Mouse (Mus musculus): ENCODE measurements around the gene Tagln2.

Gene Tagln2

DNA sequence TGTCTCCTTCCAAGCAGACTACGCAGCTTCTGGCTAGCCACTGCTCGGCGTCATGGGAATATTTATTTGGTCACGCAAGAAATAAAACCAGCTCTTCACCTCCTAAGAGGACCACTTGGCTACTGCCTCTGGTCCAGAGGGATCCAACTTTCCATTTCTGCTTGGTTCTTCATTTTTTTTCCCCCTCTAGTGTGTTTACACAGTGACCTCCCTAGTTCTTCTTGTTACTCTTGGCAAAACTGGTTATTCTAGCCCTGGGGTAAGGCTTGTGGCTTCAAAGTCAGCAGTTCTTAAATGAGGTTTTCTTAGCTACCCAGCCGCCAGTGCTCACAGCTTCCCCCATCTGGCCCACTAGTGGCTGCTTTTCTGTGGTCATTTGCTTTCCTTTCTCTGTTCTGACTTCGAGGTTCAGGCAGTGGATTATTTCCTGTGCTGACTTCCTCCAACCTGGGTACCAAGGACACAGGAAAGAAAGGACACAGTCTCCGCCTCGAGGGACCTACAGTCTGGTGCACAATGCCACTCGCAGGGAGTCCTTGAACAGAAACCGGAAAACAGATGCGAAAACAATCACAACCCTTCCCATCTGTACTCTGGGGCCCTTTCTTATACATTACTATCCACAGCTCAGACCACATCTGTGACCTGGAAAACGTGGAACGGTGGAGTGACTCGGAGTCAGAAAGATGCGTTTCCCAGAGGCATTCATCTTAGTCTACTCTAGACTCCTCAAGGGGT lies 25.3 kb downstream of the Tagln2 start:
- peak; percentile 52 for DNase-seq (ENCODE audit: low read depth, low spot score)

DNA sequence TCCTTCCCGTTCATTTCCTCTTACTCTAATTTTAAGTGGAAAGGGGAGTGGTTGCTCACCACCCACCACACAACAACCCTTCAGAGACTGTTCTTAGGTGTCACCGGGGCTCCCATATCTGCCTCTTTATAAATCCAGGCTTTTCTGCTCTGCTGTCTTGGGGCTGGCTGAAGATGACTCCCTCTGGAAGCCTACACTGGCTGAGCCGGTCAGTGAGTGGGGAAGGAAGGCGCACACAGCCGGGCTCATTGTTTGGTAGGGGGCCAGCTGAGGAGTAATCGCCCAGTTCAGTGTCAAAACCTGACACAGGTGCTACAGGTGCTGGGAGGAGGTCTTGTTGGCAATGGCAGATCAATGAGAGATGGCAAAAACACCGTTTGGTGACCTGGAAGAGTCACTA lies 26.1 kb downstream of the Tagln2 start:
- no peak for DNase-seq (ENCODE audit: low read depth, low spot score)

DNA sequence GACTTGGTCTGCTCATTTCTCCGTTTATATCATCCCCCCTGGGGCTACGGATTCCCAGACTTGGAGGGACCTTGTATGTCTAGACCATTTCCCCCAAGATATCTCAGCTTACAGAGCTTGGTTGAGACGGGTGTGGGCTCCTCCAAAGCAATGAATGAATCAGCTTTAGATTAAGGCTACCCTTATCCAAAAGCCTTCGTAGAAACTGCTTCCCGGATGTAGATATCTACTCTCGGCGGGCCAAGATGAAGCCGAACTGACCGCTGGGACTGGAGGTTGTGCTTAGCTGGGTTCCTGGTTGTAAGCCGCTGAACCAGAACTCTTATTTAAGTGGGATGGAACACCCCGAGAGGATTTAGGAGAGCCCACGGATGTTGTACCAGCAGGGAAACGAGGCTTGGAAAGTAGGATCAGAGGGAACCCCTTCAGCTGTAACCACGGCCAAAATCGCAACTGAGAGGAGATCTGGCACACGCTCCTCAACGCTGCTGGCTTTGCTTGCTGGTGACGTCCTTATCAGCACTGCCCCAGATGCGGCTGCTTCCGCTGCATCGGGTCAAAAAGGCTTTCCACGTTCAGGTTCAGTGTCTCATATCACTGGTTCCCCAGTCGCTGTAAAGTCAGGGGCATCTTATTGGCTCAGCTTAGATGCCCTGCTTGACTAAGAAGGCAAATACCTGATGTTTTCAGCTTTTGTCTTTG lies 26.7 kb downstream of the Tagln2 start:
- no peak for DNase-seq (ENCODE audit: low read depth, low spot score)

DNA sequence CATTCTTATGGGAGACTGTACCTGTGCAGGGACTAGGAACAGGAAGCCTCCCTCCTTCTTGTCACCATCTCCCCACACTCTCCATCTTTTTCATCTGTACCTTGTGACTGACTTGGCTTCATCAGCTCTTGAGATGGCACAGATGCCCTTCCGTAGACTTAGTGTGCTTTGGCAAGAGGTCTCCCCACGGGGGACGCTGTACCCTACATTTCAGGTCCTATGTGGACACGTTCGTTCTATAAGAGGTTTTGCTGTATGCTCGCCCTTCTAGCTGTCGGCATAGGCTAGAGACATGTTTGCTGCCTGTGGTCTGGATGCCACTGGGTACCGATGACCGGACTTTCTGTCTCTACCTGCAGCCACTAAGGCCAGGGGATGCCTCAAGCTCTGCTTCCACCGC lies 27.6 kb downstream of the Tagln2 start:
- no peak for DNase-seq (ENCODE audit: low read depth, low spot score)

DNA sequence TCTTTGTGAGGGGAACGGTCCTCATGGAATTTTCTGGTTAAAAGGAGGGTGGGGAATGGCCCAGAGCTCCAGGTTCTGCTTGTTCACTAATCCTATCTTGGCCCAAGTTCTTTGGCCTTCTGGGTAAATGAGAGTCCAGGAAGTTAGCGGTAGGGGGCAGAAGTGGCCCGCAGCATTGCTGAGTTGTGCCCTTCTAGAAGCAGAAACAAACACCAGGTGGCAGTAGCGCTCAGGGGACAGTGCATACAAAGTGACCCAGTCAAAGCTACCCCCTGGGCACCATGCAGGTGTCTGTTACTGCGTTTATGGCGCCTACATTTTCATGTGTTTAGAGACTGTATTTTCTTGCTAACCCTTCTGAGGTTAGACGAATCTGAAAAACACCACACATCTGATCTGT lies 28.9 kb downstream of the Tagln2 start:
- peak; percentile 92 for DNase-seq (ENCODE audit: low read depth, low spot score)

DNA sequence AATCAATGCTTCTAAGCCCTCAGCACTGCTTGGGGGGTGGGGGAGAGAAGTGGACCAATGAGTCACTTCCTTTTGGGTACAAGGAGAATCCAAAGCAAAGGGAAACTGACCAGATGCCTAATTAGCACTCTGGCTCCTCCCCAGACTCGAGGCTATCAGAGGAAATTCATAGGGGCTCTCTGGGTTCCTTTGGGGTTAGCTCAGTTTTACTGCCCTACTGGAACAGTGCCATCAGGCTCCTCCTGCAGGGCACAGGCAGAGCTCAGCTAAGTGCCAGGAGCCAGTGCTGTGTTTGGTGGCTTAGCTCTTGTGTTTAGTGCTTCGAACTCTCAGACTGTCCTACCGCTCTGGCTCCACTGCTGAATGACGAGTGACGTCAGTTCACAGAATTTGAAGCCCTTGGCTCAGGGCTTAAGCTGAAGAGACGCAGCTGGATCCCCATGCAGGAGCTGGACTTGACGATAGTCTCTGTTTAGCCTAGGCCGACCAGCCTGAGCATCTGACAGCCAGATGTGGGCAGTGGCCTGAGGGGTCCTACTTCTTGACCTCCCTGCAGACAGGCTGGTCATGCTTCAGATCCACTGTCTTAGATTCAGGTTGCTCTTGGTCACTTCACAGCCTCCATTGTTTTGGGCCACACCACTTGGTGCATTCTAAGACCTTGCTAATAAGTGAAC lies 30.8 kb downstream of the Tagln2 start:
- no peak for DNase-seq (ENCODE audit: low read depth, low spot score)

DNA sequence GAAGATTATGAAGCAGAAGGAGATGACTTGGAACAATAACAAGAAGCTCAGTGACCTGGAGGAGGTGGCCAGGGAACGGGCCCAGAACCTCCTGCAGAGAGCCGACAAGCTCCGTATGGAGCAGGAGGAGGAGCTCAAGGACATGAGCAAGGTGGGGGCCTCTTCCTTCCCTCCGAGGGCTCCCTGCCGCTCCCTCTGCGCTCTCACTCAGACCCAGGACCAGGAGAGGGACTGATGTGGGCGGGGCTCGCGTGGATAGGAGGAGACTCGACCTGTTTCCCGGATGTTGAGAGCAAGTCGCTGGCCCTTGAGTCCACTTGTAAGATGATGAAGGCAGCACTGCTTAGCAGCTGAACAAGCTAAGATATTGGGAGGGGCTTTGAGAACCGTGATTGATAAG lies 32.7 kb downstream of the Tagln2 start:
- peak; percentile 73 for DNase-seq (ENCODE audit: low read depth, low spot score)

DNA sequence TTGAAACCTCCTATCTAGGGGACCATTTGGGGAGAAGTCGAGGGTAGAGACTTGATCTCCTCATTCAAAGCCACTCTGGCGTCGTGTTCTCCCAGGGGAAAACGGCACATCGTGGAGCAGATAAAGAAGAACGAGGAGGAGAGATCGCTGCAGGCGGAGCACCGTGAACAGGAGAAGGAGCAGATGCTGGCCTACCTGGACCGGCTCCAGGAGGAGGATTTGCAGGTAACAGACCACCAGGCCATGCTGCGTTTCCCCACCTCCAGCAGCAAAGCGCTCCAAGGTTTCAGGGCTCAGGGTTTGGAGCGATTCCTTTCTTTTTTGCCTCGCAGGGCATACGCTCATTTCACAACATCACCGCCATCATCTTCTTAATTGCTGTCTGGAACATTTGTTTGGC lies 35.3 kb downstream of the Tagln2 start:
- DNase-seq (ENCODE audit: low read depth, low spot score) = no peak

DNA sequence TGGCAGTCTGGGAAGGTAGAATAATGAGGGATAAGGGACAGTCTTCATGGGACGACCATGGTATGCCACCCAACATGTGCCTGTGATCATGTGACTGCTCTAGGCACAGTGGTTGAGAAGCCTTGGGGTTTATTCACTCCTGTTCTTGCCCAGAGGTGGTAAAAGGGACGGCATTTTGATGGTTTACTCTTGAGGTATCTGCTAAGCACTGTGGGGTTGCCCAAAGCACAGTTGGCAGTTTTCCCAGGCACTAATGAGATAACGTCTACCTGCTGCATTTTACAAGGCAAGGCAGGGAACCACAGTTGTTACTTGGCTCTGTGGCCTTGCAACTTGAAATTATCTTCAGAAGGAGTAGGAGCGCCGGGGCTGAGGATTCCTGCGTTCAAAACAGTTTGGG lies 40.0 kb downstream of the Tagln2 start:
- DNase-seq (ENCODE audit: low read depth, low spot score) = peak; percentile 25

DNA sequence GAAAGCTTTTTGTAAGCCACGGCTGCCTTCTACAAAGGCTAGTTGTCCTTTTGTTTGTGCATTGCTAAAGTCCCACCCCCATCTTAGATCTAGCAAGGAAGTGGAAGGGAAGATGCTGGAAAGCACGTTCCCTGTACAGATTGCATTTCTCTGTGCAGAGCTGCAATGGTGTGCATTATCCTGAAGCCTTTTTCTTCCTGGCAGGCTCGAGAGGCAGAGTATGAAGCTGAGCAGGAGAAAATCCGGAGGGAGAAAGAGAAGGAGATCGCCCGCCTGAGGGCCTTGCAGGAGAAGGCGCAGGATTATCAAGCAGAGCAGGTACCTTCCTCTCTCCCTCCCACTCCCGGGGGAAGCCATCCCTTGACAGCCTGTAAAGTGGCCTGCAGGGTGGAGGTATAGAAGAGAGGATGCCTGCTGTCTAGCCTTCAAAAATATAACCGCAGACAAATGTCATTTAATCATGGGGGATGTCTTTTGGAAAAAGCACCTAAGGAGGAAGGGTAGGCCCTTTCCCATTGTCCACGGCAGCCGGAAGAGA lies 40.5 kb downstream of the Tagln2 start:
- no peak for DNase-seq (ENCODE audit: low read depth, low spot score)

DNA sequence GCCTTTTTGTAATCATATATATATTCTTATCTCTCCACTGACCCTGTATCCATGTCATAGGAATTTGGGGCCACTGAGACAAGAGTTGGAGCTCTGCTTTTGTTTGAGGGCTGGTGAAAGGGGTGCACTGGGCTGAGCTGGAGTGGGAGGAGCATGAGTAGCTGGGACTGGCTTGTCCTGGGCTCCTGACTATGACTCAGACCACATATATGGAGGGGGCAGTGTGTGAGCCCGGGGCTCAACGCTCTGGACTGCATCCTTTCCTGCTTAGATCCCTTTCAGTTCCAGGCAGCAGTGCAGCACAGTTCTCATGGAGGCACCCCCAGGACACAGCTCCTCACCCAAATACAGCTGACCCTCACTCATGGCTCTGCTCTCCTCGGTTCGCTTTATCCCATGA lies 46.2 kb downstream of the Tagln2 start:
- no peak for DNase-seq (ENCODE audit: low read depth, low spot score)

DNA sequence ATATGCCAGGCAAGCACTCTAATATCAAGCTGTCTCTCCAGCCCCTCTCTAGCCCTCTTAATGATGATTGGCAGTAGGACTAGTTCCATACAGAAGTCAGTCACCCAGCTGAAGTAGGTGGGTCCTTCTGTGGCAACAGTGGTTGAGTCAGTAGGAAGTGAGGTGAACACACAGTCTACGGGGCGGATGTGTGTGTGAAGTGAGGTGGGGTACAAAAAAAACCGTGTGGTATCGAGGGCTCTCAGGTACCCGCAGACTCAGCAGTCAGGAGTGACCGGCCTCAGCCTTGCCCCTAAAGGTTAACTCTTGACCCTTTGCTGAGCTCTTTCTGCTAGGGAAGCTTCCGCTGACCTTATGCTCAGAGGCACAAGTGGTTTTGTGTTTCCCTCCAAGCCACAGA lies 48.7 kb downstream of the Tagln2 start:
- no peak for DNase-seq (ENCODE audit: low read depth, low spot score)

DNA sequence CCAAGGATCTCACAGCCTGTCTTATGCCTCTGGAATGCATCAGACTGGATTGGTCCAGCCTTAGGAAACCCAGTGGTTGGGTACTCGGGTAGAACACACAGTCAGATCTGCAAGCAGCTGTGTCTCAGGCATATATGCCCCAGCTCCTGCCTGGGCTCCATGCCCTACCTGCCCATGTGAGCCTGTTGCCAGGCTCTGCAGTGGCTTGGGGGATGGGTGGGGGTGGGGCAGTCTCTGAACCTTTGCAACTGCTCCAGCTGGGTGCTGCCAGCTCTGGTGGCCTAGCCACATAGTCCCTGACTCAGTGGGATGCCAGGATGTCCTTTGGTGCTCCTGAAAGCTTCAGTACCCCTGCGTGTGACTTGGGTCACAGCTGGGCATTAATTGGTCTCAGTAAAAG lies 49.5 kb downstream of the Tagln2 start:
- no peak for DNase-seq (ENCODE audit: low read depth, low spot score)

DNA sequence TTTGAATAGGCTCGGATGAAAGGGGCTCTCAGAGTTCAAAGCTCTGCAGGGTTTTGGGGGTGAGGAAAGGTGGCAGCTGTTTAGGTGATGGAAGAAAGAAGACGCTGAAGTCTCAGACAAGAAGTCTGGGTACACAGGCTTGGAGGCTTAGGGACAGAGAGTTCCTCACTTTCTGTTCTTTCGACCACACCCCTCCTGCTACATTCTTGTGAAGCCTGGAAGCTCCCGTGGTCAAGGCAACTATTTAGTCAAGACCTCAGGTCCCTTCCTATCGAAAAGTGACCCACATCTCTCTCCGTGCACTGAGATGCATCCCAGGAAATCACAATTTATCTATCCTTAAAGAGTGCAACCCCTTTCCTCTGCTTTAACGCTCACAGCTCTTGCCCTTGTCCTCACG lies 49.9 kb downstream of the Tagln2 start:
- no peak for DNase-seq (ENCODE audit: low read depth, low spot score)

DNA sequence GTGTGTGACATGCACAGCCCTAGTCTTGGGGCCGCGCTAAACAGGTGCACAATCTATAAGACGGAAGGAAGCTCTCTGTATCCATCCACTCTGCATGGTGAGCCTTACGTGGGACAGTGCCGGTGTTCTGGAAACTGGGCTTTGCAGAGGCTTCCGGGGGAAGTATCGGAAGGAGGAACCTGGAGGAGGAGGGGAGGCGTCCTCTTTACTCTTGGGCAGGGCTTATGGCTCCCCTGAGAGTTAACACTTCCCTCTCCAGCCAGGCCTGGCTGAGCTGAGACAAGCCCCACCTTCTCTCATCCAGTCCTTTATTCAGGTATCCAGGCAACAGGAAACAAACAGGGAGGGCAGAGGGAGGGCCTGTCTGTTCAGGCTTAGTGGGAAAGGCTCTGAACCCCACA lies 50.7 kb downstream of the Tagln2 start:
- peak; percentile 83 for DNase-seq (ENCODE audit: low read depth, low spot score)

DNA sequence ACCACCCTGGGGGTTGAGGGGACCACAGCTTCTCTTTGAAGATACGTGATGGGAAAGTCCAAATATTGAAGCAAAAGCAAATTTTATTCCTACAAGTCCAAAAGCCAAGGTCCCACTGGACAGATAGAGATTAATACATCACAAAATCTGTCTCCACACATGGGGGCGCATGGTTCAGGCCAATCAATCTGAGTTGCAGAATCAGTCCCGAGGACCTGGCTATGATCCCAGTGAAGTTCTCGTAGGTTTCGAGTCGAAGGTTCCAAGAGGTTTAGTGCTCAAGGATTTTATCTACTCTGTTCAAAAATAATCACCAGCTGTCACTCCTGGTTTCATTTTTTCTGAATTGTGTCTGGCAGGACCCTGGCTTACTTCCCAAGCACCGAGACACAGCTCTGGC lies 51.2 kb downstream of the Tagln2 start:
- DNase-seq (ENCODE audit: low read depth, low spot score) = no peak

DNA sequence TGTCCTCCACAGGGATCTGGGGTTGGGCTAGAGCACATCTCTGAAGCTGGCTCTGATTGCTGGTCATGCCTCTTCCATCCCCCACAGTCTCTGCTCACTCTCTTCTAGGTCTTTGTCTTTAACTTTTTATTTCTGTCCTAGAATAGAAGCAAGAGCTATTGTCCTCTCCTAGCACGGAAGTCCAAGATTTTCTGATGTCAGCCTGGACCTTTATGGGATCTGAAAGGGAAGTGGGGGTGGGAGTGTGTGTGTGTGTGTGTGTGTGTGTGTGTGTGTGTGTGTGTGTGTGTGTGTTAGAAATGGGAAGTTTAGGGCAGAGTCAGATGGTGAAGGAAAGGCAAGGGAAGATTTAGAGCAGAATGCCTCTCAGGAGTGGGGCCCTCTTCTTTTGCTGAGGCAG lies 52.8 kb downstream of the Tagln2 start:
- no peak for DNase-seq (ENCODE audit: low read depth, low spot score)

DNA sequence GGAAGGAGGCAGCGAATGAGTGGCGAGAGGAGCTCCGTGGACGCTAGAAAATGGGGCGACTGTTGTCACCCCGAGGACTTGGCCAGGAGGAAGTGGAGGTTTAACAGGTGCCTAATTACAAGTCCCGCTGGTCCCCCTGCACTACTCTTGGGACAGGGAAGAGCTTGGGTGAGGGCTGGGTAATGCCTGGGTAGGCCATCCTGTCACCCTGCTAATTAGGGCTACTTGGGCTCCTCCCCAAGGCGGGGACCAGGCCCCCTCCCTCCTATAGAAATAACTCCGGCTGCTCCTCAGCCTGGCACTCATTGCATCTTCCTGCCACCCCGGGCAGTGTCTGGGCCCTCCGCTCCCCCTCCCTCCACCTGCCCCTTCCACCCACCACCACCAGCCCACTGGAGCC lies 55.8 kb downstream of the Tagln2 start, which contains the start of gene Vsig8:
Gene Vsig8, plus strand, starts transcription at position 301 of the 400 bp plus-strand sequence.
- no peak for DNase-seq (ENCODE audit: low read depth, low spot score)

Measured in brain, adult 2 months (tissue).